Mouse (Mus musculus) forebrain, embryonic 12.5 days (tissue): ENCODE data around the gene Nap1l1. TPM values are rescaled to one million over a fixed set of nuclear protein-coding genes. Genes with fewer than 3 reads are reported as not detected.
"Not testable (repeated sequence)": the region's sequence is repeated elsewhere in the genome, so short reads cannot be mapped to it uniquely, and the experiment has no call there.

ENCODE experiments used
- ATAC-seq: fragments of 200-750 bp; cut with Nextera tagmentation; 2 replicates; pipeline ENCODE4 v1.8.0; 2017; ENCODE audit warnings: moderate TSS enrichment; ENCODE audit not compliant: low FRiP score
- H3K27ac ChIP-seq: fragments of 300-500 bp; sonication (generic); 2 replicates; pipeline ENCODE4 v1.5.1; 2016; ENCODE audit warnings: mild to moderate bottlenecking
- H3K27me3 ChIP-seq: fragments of 300-500 bp; sonication (generic); 2 replicates; pipeline ENCODE4 v1.6.1; 2016; ENCODE audit warnings: mild to moderate bottlenecking
- H3K36me3 ChIP-seq: fragments of 300-500 bp; sonication (generic); replicated peaks from 2 replicates; pipeline ENCODE4 v1.6.1; 2016; ENCODE audit warnings: mild to moderate bottlenecking
- H3K4me1 ChIP-seq: fragments of 300-500 bp; sonication (generic); 2 replicates; pipeline ENCODE4 v1.6.1; 2016
- H3K4me2 ChIP-seq: fragments of 300-500 bp; sonication (generic); 2 replicates; pipeline ENCODE4 v1.6.1; 2016; ENCODE audit warnings: mild to moderate bottlenecking, moderate library complexity
- H3K4me3 ChIP-seq: fragments of 300-500 bp; sonication (generic); replicated peaks from 2 replicates; pipeline ENCODE4 v1.5.1; 2016; ENCODE audit warnings: mild to moderate bottlenecking
- H3K9ac ChIP-seq: fragments of 300-500 bp; sonication (generic); 2 replicates; pipeline ENCODE4 v1.6.1; 2016; ENCODE audit warnings: mild to moderate bottlenecking
- H3K9me3 ChIP-seq: fragments of 300-500 bp; sonication (generic); 2 replicates; pipeline ENCODE4 v1.6.1; 2016
- WGBS: fragments of 180-500 bp; shearing (Covaris S2); methylation state at CpG from one replicate; pipeline ENCODE4 v1.1.7; 2016; 5-methylcytosine and 5-hydroxymethylcytosine counted together
- polyA plus RNA-seq: library from polyadenylated mRNA; unstranded; fragments of >200 nt; fragmentation: Nextera tagmentation; extraction: Ambion mirVana; gene quantifications from 2 replicates; pipeline ENCODE4 v1.2.1, GENCODE M21; 2016

The Nap1l1 gene
- polyA plus RNA-seq, 1 experiment from 2014 or later: 361 TPM

- H3K4me1 ChIP-seq: no peaks in the 10 kb centered on the region
- no peaks in the 10 kb centered on the region for H3K27me3 ChIP-seq
- H3K27ac ChIP-seq: no peak overlapping the region
- H3K9me3 ChIP-seq: no peaks in the 10 kb centered on the region
- H3K9ac ChIP-seq: no peak overlapping the region
- WGBS: 86% methylated on average over 2 of the region's 2 CpGs
- no peak for ATAC-seq
- H3K36me3 ChIP-seq: peaks cover 74% of the 10 kb centered on the region
- no peak overlapping the region for H3K4me3 ChIP-seq
- H3K4me2 ChIP-seq: no peak overlapping the region
Measured at GRCm38 (mm10) chr10:111488793-111489192, 15.8 kb downstream of the Nap1l1 start.

- H3K27me3 ChIP-seq, H3K4me1 ChIP-seq, H3K4me2 ChIP-seq, H3K9me3 ChIP-seq, ATAC-seq, H3K27ac ChIP-seq, H3K4me3 ChIP-seq, H3K9ac ChIP-seq: not testable (repeated sequence)
- peaks cover 72% of the 10 kb centered on the region for H3K36me3 ChIP-seq
- 84% methylated on average over 4 of the region's 4 CpGs for WGBS
Measured at GRCm38 (mm10) chr10:111490079-111490478, 17.1 kb downstream of the Nap1l1 start.

GRCm38 (mm10) chr10:111495888-111496287 is 22.9 kb downstream of the Nap1l1 start:
- Histone ChIP-seq H3K9ac (no peak overlapping the region), H3K4me2 (no peak overlapping the region), H3K27me3 (no peaks in the 10 kb centered on the region), H3K4me1 (no peaks in the 10 kb centered on the region), H3K9me3 (no peaks in the 10 kb centered on the region), H3K4me3 (no peak overlapping the region), H3K36me3 (peaks cover 60% of the 10 kb centered on the region), H3K27ac (no peak overlapping the region)
- WGBS: 89% methylated on average over 7 of the region's 7 CpGs
- no peak for ATAC-seq

DNA sequence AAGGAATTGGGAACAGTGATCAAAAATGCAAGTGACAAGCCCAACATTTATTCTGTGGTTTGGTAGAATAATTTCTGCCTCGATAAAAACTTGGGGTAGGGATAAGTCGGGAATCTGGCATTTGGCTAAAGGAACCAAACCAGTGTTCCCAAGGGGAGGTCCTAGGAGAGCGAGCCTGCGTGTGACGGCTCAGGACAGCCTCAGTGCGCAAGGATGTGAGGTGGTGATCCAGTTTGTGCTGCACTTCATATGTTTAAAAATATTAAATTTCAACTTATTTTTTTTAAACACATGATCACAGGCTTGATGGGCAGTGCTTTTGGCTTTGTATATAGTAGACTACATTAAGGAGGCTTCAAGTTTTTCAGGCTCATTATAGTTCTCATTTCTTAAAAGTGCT is 26.9 kb downstream of the Nap1l1 start:
- H3K9ac ChIP-seq: no peak overlapping the region
- no peaks in the 10 kb centered on the region for H3K9me3 ChIP-seq
- H3K4me1 ChIP-seq: 0 out of 2 replicates have a peak, but pooled peaks cover 4% of the 10 kb centered on the region
- peaks cover 31% of the 10 kb centered on the region for H3K36me3 ChIP-seq
- ATAC-seq: no peak
- no peak overlapping the region for H3K4me2 ChIP-seq
- H3K4me3 ChIP-seq: no peak overlapping the region
- H3K27me3 ChIP-seq: no peaks in the 10 kb centered on the region
- 72% methylated on average over 6 of the region's 6 CpGs for WGBS
- no peak overlapping the region for H3K27ac ChIP-seq

GRCm38 (mm10) chr10:111503071-111503470 is 30.0 kb downstream of the Nap1l1 start:
- H3K27me3 ChIP-seq: no peaks in the 10 kb centered on the region; the same call in 1 of the 2 replicates
- H3K9ac ChIP-seq: no peak overlapping the region
- no peak overlapping the region for H3K4me3 ChIP-seq
- H3K27ac ChIP-seq: no peak overlapping the region
- H3K4me1 ChIP-seq: peaks cover 18% of the 10 kb centered on the region
- ATAC-seq: no peak
- no peaks in the 10 kb centered on the region for H3K9me3 ChIP-seq
- H3K4me2 ChIP-seq: no peak overlapping the region
- H3K36me3 ChIP-seq: peaks cover 7% of the 10 kb centered on the region
- 0% methylated on average over 3 of the region's 3 CpGs for WGBS

- WGBS: 51% methylated on average over 10 of the region's 10 CpGs
- Histone ChIP-seq H3K27me3 (no peaks in the 10 kb centered on the region; the same call in 1 of the 2 replicates), H3K9me3 (no peaks in the 10 kb centered on the region), H3K36me3 (peaks cover under 1% of the 10 kb centered on the region; the same call in 1 of the 2 replicates), H3K27ac (no peak overlapping the region), H3K9ac (no peak overlapping the region), H3K4me1 (peaks cover 20% of the 10 kb centered on the region), H3K4me2 (no peak overlapping the region), H3K4me3 (no peak overlapping the region)
- ATAC-seq: no peak
Measured at GRCm38 (mm10) chr10:111503716-111504115, 30.7 kb downstream of the Nap1l1 start.

DNA sequence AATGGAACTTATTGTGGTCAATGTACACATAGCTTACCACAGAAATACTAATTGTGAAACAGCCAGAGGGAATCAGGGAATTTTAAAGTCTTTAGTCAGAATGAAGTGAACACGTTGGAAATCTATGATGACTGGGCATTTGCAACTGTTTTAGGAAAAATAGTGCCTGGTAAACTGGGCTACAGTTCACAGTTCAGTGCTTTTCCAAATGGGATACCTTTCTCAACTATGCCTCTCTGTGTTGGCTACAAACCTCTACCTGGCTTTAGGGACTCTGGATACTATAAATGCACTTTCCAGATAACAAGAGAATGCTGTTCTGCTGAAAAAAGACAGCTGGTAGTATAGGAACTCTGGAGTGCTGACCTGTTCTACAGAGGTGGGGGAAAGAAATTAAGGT is 31.6 kb downstream of the Nap1l1 start:
- 83% methylated on average over 1 of the region's 1 CpGs for whole genome bisulfite sequencing
- H3K4me1 ChIP-seq: peaks cover 28% of the 10 kb centered on the region
- peaks cover 5% of the 10 kb centered on the region; the same call in 1 of the 2 replicates for H3K27me3 ChIP-seq
- no peak overlapping the region for H3K27ac ChIP-seq
- no peaks in the 10 kb centered on the region for H3K9me3 ChIP-seq
- no peak for ATAC-seq
- no peaks in the 10 kb centered on the region for H3K36me3 ChIP-seq
- no peak overlapping the region for H3K4me3 ChIP-seq
- no peak overlapping the region for H3K4me2 ChIP-seq
- H3K9ac ChIP-seq: no peak overlapping the region

- no peak overlapping the region for H3K9ac ChIP-seq
- H3K9me3 ChIP-seq: no peaks in the 10 kb centered on the region
- H3K4me3 ChIP-seq: no peak overlapping the region
- no peak for ATAC-seq
- no peak overlapping the region for H3K27ac ChIP-seq
- whole genome bisulfite sequencing: 56% methylated on average over 7 of the region's 7 CpGs
- peaks cover 5% of the 10 kb centered on the region; the same call in 1 of the 2 replicates for H3K27me3 ChIP-seq
- peak overlapping the region; percentile 95; the same call in 1 of the 2 replicates for H3K4me2 ChIP-seq
- peaks cover 28% of the 10 kb centered on the region for H3K4me1 ChIP-seq
- H3K36me3 ChIP-seq: no peaks in the 10 kb centered on the region
Measured at GRCm38 (mm10) chr10:111505406-111505805, 32.4 kb downstream of the Nap1l1 start.

- peak; percentile 90 for ATAC-seq
- Histone ChIP-seq H3K27ac (peak within 1 kb of the TSS; percentile 91), H3K9ac (peak within 1 kb of the TSS; percentile 87), H3K27me3 (peaks cover 7% of the 10 kb centered on the region; the same call in 1 of the 2 replicates), H3K9me3 (no peaks in the 10 kb centered on the region), H3K4me2 (peak within 1 kb of the TSS; percentile 95), H3K36me3 (no peaks in the 10 kb centered on the region), H3K4me3 (peak within 1 kb of the TSS; percentile 71), H3K4me1 (peaks cover 28% of the 10 kb centered on the region)
- under 1% methylated on average over 67 of the region's 94 CpGs for WGBS
Measured at GRCm38 (mm10) chr10:111506101-111506925, 33.3 kb downstream of the Nap1l1 start, which contains the start of gene Phlda1. Gene Phlda1, plus strand, starts transcription at chr10:111506286.

DNA sequence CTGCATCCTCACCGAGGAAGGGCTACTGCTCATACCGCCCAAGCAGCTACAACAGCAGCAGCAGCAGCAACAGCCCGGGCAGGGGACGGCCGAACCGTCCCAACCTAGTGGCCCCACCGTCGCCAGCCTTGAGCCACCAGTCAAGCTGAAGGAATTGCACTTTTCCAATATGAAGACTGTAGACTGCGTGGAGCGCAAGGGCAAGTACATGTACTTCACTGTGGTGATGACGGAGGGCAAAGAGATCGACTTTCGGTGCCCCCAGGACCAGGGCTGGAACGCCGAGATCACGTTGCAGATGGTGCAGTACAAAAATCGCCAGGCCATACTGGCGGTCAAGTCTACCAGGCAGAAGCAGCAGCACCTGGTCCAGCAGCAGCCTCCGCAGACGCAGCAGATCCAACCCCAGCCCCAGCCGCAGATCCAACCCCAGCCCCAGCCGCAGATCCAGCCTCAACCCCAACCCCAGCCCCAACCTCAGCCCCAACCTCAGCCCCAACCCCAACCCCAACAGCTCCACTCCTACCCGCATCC is 34.0 kb downstream of the Nap1l1 start:
- peak; percentile 62 for ATAC-seq
- Histone ChIP-seq H3K9me3 (no peaks in the 10 kb centered on the region), H3K4me3 (peak overlapping the region; percentile 71), H3K27ac (peak overlapping the region; percentile 91), H3K4me2 (peak overlapping the region; percentile 95), H3K36me3 (no peaks in the 10 kb centered on the region), H3K27me3 (peaks cover 13% of the 10 kb centered on the region; the same call in 1 of the 2 replicates), H3K9ac (peak overlapping the region; percentile 87), H3K4me1 (peaks cover 28% of the 10 kb centered on the region)
- under 1% methylated on average over 23 of the region's 23 CpGs for WGBS

GRCm38 (mm10) chr10:111507460-111508211 is 34.6 kb downstream of the Nap1l1 start:
- Histone ChIP-seq H3K4me3 (peak overlapping the region; percentile 71), H3K9ac (peak overlapping the region; percentile 87), H3K4me1 (peaks cover 28% of the 10 kb centered on the region), H3K27ac (peak overlapping the region; percentile 91), H3K27me3 (peaks cover 13% of the 10 kb centered on the region; the same call in 1 of the 2 replicates), H3K36me3 (no peaks in the 10 kb centered on the region), H3K9me3 (no peaks in the 10 kb centered on the region), H3K4me2 (peak overlapping the region; percentile 95)
- peak; percentile 7; the same call in 1 of the 2 replicates for ATAC-seq
- under 1% methylated on average over 38 of the region's 38 CpGs for WGBS
